Mouse (Mus musculus): ENCODE results near the gene Cldn4. TPM values are rescaled to one million over a fixed set of nuclear protein-coding genes. Genes with fewer than 3 reads are reported as not detected.

Gene Cldn4
- polyA plus RNA-seq, 1 experiment from 2014 or later = not detected

GRCm38 (mm10) chr5:134913753-134914152 lies 33.0 kb downstream of the Cldn4 start:
- Histone ChIP-seq H3K9me3 (replicated peaks; ENCODE audit: control insufficient read depth, low read length, poor library complexity, severe bottlenecking) (no peaks in the 10 kb centered on the region), H3K4me3 (ENCODE audit: low read depth, low read length) (no peak overlapping the region), H3K36me3 (ENCODE audit: control insufficient read depth, insufficient read depth, low read length) (no peaks in the 10 kb centered on the region), H3K9ac (ENCODE audit: low read depth, low read length) (no peak overlapping the region), H3K4me2 (ENCODE audit: low read length) (no peak overlapping the region), H3K4me1 (ENCODE audit: control insufficient read depth, insufficient read depth, low read length) (no peaks in the 10 kb centered on the region), H3K27me3 (ENCODE audit: control insufficient read depth, insufficient read depth, low read depth, low read length) (no peaks in the 10 kb centered on the region), H3K27ac (ENCODE audit: low read length) (no peak overlapping the region)
- no peak for ATAC-seq
- WGBS = 87% methylated on average over 4 of the region's 4 CpGs

GRCm38 (mm10) chr5:134913352-134913751 lies 33.4 kb downstream of the Cldn4 start:
- Histone ChIP-seq H3K9ac (ENCODE audit: low read depth, low read length) (no peak overlapping the region), H3K9me3 (replicated peaks; ENCODE audit: control insufficient read depth, low read length, poor library complexity, severe bottlenecking) (no peaks in the 10 kb centered on the region), H3K4me2 (ENCODE audit: low read length) (no peak overlapping the region), H3K4me1 (ENCODE audit: control insufficient read depth, insufficient read depth, low read length) (no peaks in the 10 kb centered on the region), H3K27ac (ENCODE audit: low read length) (no peak overlapping the region), H3K4me3 (ENCODE audit: low read depth, low read length) (no peak overlapping the region), H3K27me3 (ENCODE audit: control insufficient read depth, insufficient read depth, low read depth, low read length) (no peaks in the 10 kb centered on the region), H3K36me3 (ENCODE audit: control insufficient read depth, insufficient read depth, low read length) (no peaks in the 10 kb centered on the region)
- WGBS = 76% methylated on average over 3 of the region's 3 CpGs
- no peak for ATAC-seq

GRCm38 (mm10) chr5:134911901-134912300 lies 34.8 kb downstream of the Cldn4 start:
- no peaks in the 10 kb centered on the region; the same call in 1 of the 2 replicates for H3K4me1 ChIP-seq (ENCODE audit: control insufficient read depth, insufficient read depth, low read length)
- H3K27ac ChIP-seq (ENCODE audit: low read length) = no peak overlapping the region
- no peak for ATAC-seq
- no peak overlapping the region for H3K4me2 ChIP-seq (ENCODE audit: low read length)
- H3K27me3 ChIP-seq (ENCODE audit: control insufficient read depth, insufficient read depth, low read depth, low read length) = no peaks in the 10 kb centered on the region
- no peak overlapping the region for H3K4me3 ChIP-seq (ENCODE audit: low read depth, low read length)
- no peak overlapping the region for H3K9ac ChIP-seq (ENCODE audit: low read depth, low read length)
- no peaks in the 10 kb centered on the region for H3K36me3 ChIP-seq (ENCODE audit: control insufficient read depth, insufficient read depth, low read length)
- WGBS = 95% methylated on average over 2 of the region's 2 CpGs
- H3K9me3 ChIP-seq (replicated peaks; ENCODE audit: control insufficient read depth, low read length, poor library complexity, severe bottlenecking) = no peaks in the 10 kb centered on the region

GRCm38 (mm10) chr5:134907135-134907534 lies 39.6 kb downstream of the Cldn4 start:
- Histone ChIP-seq H3K27ac (ENCODE audit: low read length) (no peak overlapping the region), H3K4me2 (ENCODE audit: low read length) (no peak overlapping the region), H3K4me1 (ENCODE audit: control insufficient read depth, insufficient read depth, low read length) (no peaks in the 10 kb centered on the region; the same call in 1 of the 2 replicates), H3K4me3 (ENCODE audit: low read depth, low read length) (no peak overlapping the region), H3K9me3 (replicated peaks; ENCODE audit: control insufficient read depth, low read length, poor library complexity, severe bottlenecking) (no peaks in the 10 kb centered on the region), H3K27me3 (ENCODE audit: control insufficient read depth, insufficient read depth, low read depth, low read length) (no peaks in the 10 kb centered on the region), H3K9ac (ENCODE audit: low read depth, low read length) (no peak overlapping the region), H3K36me3 (ENCODE audit: control insufficient read depth, insufficient read depth, low read length) (no peaks in the 10 kb centered on the region)
- ATAC-seq = peak; percentile 45; the same call in 1 of the 2 replicates
- 1% methylated on average over 13 of the region's 13 CpGs for WGBS

GRCm38 (mm10) chr5:134906633-134907032 lies 40.1 kb downstream of the Cldn4 start, which contains the start of gene Tmem270:
Gene Tmem270 (minus strand): TSS chr5:134906733.
- Histone ChIP-seq H3K36me3 (ENCODE audit: control insufficient read depth, insufficient read depth, low read length) (no peaks in the 10 kb centered on the region), H3K27me3 (ENCODE audit: control insufficient read depth, insufficient read depth, low read depth, low read length) (no peaks in the 10 kb centered on the region), H3K4me2 (ENCODE audit: low read length) (no peak within 1 kb of the TSS), H3K4me1 (ENCODE audit: control insufficient read depth, insufficient read depth, low read length) (no peaks in the 10 kb centered on the region; the same call in 1 of the 2 replicates), H3K9ac (ENCODE audit: low read depth, low read length) (no peak within 1 kb of the TSS), H3K27ac (ENCODE audit: low read length) (no peak within 1 kb of the TSS), H3K4me3 (ENCODE audit: low read depth, low read length) (no peak within 1 kb of the TSS), H3K9me3 (replicated peaks; ENCODE audit: control insufficient read depth, low read length, poor library complexity, severe bottlenecking) (no peaks in the 10 kb centered on the region)
- WGBS = 72% methylated on average over 6 of the region's 6 CpGs
- ATAC-seq = no peak

GRCm38 (mm10) chr5:134901644-134902027 lies 45.1 kb downstream of the Cldn4 start:
- ATAC-seq = no peak
- no peaks in the 10 kb centered on the region for H3K9me3 ChIP-seq (replicated peaks; ENCODE audit: control insufficient read depth, low read length, poor library complexity, severe bottlenecking)
- no peak overlapping the region for H3K9ac ChIP-seq (ENCODE audit: low read depth, low read length)
- 75% methylated on average over 8 of the region's 8 CpGs for WGBS
- no peaks in the 10 kb centered on the region for H3K36me3 ChIP-seq (ENCODE audit: control insufficient read depth, insufficient read depth, low read length)
- H3K4me1 ChIP-seq (ENCODE audit: control insufficient read depth, insufficient read depth, low read length) = peaks cover 2% of the 10 kb centered on the region; the same call in 1 of the 2 replicates
- H3K4me3 ChIP-seq (ENCODE audit: low read depth, low read length) = no peak overlapping the region
- no peak overlapping the region for H3K4me2 ChIP-seq (ENCODE audit: low read length)
- H3K27me3 ChIP-seq (ENCODE audit: control insufficient read depth, insufficient read depth, low read depth, low read length) = no peaks in the 10 kb centered on the region
- H3K27ac ChIP-seq (ENCODE audit: low read length) = no peak overlapping the region

GRCm38 (mm10) chr5:134901012-134901643 lies 45.6 kb downstream of the Cldn4 start:
- 44% methylated on average over 12 of the region's 12 CpGs for WGBS
- Histone ChIP-seq H3K4me1 (ENCODE audit: control insufficient read depth, insufficient read depth, low read length) (peaks cover 2% of the 10 kb centered on the region; the same call in 1 of the 2 replicates), H3K36me3 (ENCODE audit: control insufficient read depth, insufficient read depth, low read length) (no peaks in the 10 kb centered on the region), H3K27me3 (ENCODE audit: control insufficient read depth, insufficient read depth, low read depth, low read length) (no peaks in the 10 kb centered on the region), H3K9me3 (replicated peaks; ENCODE audit: control insufficient read depth, low read length, poor library complexity, severe bottlenecking) (no peaks in the 10 kb centered on the region), H3K4me3 (ENCODE audit: low read depth, low read length) (no peak overlapping the region), H3K9ac (ENCODE audit: low read depth, low read length) (no peak overlapping the region), H3K27ac (ENCODE audit: low read length) (no peak overlapping the region), H3K4me2 (ENCODE audit: low read length) (no peak overlapping the region)
- peak; percentile 68 for ATAC-seq

- no peaks in the 10 kb centered on the region for H3K36me3 ChIP-seq (ENCODE audit: control insufficient read depth, insufficient read depth, low read length)
Measured at GRCm38 (mm10) chr5:134897596-134897995, 49.1 kb downstream of the Cldn4 start.

GRCm38 (mm10) chr5:134896965-134897364 lies 49.8 kb downstream of the Cldn4 start:
- WGBS = 83% methylated on average over 8 of the region's 8 CpGs
- Histone ChIP-seq H3K4me1 (ENCODE audit: control insufficient read depth, insufficient read depth, low read length) (peaks cover 2% of the 10 kb centered on the region; the same call in 1 of the 2 replicates), H3K9ac (ENCODE audit: low read depth, low read length) (no peak overlapping the region), H3K4me2 (ENCODE audit: low read length) (no peak overlapping the region), H3K27ac (ENCODE audit: low read length) (no peak overlapping the region), H3K4me3 (ENCODE audit: low read depth, low read length) (no peak overlapping the region), H3K9me3 (replicated peaks; ENCODE audit: control insufficient read depth, low read length, poor library complexity, severe bottlenecking) (no peaks in the 10 kb centered on the region), H3K36me3 (ENCODE audit: control insufficient read depth, insufficient read depth, low read length) (no peaks in the 10 kb centered on the region), H3K27me3 (ENCODE audit: control insufficient read depth, insufficient read depth, low read depth, low read length) (no peaks in the 10 kb centered on the region)
- ATAC-seq = no peak

More at GRCm38 (mm10) chr5:134897596-134897995, 49.1 kb downstream of the Cldn4 start:
- no peaks in the 10 kb centered on the region for H3K27me3 ChIP-seq (ENCODE audit: control insufficient read depth, insufficient read depth, low read depth, low read length)
- no peak overlapping the region for H3K4me2 ChIP-seq (ENCODE audit: low read length)
- H3K9ac ChIP-seq (ENCODE audit: low read depth, low read length) = no peak overlapping the region
- no peaks in the 10 kb centered on the region for H3K9me3 ChIP-seq (replicated peaks; ENCODE audit: control insufficient read depth, low read length, poor library complexity, severe bottlenecking)
- H3K4me1 ChIP-seq (ENCODE audit: control insufficient read depth, insufficient read depth, low read length) = peaks cover 2% of the 10 kb centered on the region; the same call in 1 of the 2 replicates
- H3K4me3 ChIP-seq (ENCODE audit: low read depth, low read length) = no peak overlapping the region
- 84% methylated on average over 17 of the region's 17 CpGs for WGBS
- no peak for ATAC-seq
- no peak overlapping the region for H3K27ac ChIP-seq (ENCODE audit: low read length)
